Mouse (Mus musculus): ENCODE data around the gene Slc7a6os. TPM values are rescaled to one million over a fixed set of nuclear protein-coding genes. Genes with fewer than 3 reads are reported as not detected.
A peak's percentile ranks its signal among the peaks of the same experiment; 100 is the strongest.

The Slc7a6os gene
- polyA plus RNA-seq (2011; ENCODE audit: insufficient read depth, insufficient read length, low read depth, missing spikeins) = 45.1 and 50.3 TPM in 2 replicates

- Histone ChIP-seq H3K9me3 (replicated peaks; ENCODE audit: control insufficient read depth, insufficient read depth, low read length, poor library complexity, severe bottlenecking) (no peaks in the 10 kb centered on the region), H3K27me3 (ENCODE audit: control insufficient read depth, insufficient read depth, low read length, poor library complexity, severe bottlenecking) (no peaks in the 10 kb centered on the region), H3K4me3 (ENCODE audit: low read depth, low read length) (peak within 1 kb of the TSS; percentile 90), H3K27ac (ENCODE audit: insufficient read depth, low read length) (peak within 1 kb of the TSS; percentile 21; the same call in 1 of the 2 replicates), H3K4me1 (ENCODE audit: control insufficient read depth, insufficient read depth, low read length) (no peaks in the 10 kb centered on the region), H3K9ac (ENCODE audit: low read depth, poor library complexity, severe bottlenecking) (peak within 1 kb of the TSS; percentile 93), H3K36me3 (ENCODE audit: control insufficient read depth, insufficient read depth, low read length, poor library complexity, severe bottlenecking) (peaks cover 49% of the 10 kb centered on the region)
- TF ChIP-seq POLR2A (IDR thresholded peaks at IDR 0.05; ENCODE audit: insufficient read depth, low read length) (peak; percentile 91), CTCF (IDR thresholded peaks at IDR 0.05; ENCODE audit: low read depth, low read length) (no peak), EP300 (IDR thresholded peaks at IDR 0.05; ENCODE audit: insufficient read depth, low read depth, low read length) (0 out of 2 replicates have a peak, but pooled peaks have one; percentile 66)
Observed at GRCm38 (mm10) chr8:106210821-106211345, at the start of gene Slc7a6os, which contains the start of gene Prmt7. TSS of gene Slc7a6os (minus strand) at chr8:106210935. TSS of gene Prmt7 (plus strand) at chr8:106210936.

- TF ChIP-seq POLR2A (IDR thresholded peaks at IDR 0.05; ENCODE audit: insufficient read depth, low read length) = no peak
- no peak for TF ChIP-seq EP300 (IDR thresholded peaks at IDR 0.05; ENCODE audit: insufficient read depth, low read depth, low read length)
- no peak for TF ChIP-seq CTCF (IDR thresholded peaks at IDR 0.05; ENCODE audit: low read depth, low read length)
- no peaks in the 10 kb centered on the region for H3K4me1 ChIP-seq (ENCODE audit: control insufficient read depth, insufficient read depth, low read length)
- H3K4me3 ChIP-seq (ENCODE audit: low read depth, low read length) = no peak overlapping the region
- no peak overlapping the region for H3K9ac ChIP-seq (ENCODE audit: low read depth, poor library complexity, severe bottlenecking)
- H3K27me3 ChIP-seq (ENCODE audit: control insufficient read depth, insufficient read depth, low read length, poor library complexity, severe bottlenecking) = no peaks in the 10 kb centered on the region
- no peak overlapping the region for H3K27ac ChIP-seq (ENCODE audit: insufficient read depth, low read length)
- H3K9me3 ChIP-seq (replicated peaks; ENCODE audit: control insufficient read depth, insufficient read depth, low read length, poor library complexity, severe bottlenecking) = no peaks in the 10 kb centered on the region
- no peaks in the 10 kb centered on the region for H3K36me3 ChIP-seq (ENCODE audit: control insufficient read depth, insufficient read depth, low read length, poor library complexity, severe bottlenecking)
Observed at GRCm38 (mm10) chr8:106259579-106260255, 49.0 kb upstream of the Slc7a6os start.

GRCm38 (mm10) chr8:106258169-106258568 lies 47.4 kb upstream of the Slc7a6os start:
- Histone ChIP-seq H3K36me3 (ENCODE audit: control insufficient read depth, insufficient read depth, low read length, poor library complexity, severe bottlenecking) (no peaks in the 10 kb centered on the region; the same call in 1 of the 2 replicates), H3K9ac (ENCODE audit: low read depth, poor library complexity, severe bottlenecking) (no peak overlapping the region), H3K9me3 (replicated peaks; ENCODE audit: control insufficient read depth, insufficient read depth, low read length, poor library complexity, severe bottlenecking) (no peaks in the 10 kb centered on the region), H3K4me1 (ENCODE audit: control insufficient read depth, insufficient read depth, low read length) (no peaks in the 10 kb centered on the region), H3K4me3 (ENCODE audit: low read depth, low read length) (no peak overlapping the region), H3K27ac (ENCODE audit: insufficient read depth, low read length) (no peak overlapping the region), H3K27me3 (ENCODE audit: control insufficient read depth, insufficient read depth, low read length, poor library complexity, severe bottlenecking) (no peaks in the 10 kb centered on the region)
- TF ChIP-seq POLR2A (IDR thresholded peaks at IDR 0.05; ENCODE audit: insufficient read depth, low read length) (no peak), CTCF (IDR thresholded peaks at IDR 0.05; ENCODE audit: low read depth, low read length) (peak; percentile 89)

- no peaks in the 10 kb centered on the region for H3K27me3 ChIP-seq (ENCODE audit: control insufficient read depth, insufficient read depth, low read length, poor library complexity, severe bottlenecking)
- TF ChIP-seq EP300 (IDR thresholded peaks at IDR 0.05; ENCODE audit: insufficient read depth, low read depth, low read length) = no peak
- TF ChIP-seq CTCF (IDR thresholded peaks at IDR 0.05; ENCODE audit: low read depth, low read length) = no peak
- TF ChIP-seq POLR2A (IDR thresholded peaks at IDR 0.05; ENCODE audit: insufficient read depth, low read length) = no peak
- no peaks in the 10 kb centered on the region for H3K4me1 ChIP-seq (ENCODE audit: control insufficient read depth, insufficient read depth, low read length)
- H3K27ac ChIP-seq (ENCODE audit: insufficient read depth, low read length) = no peak overlapping the region
- H3K9ac ChIP-seq (ENCODE audit: low read depth, poor library complexity, severe bottlenecking) = no peak overlapping the region
- no peak overlapping the region for H3K4me3 ChIP-seq (ENCODE audit: low read depth, low read length)
- peaks cover 54% of the 10 kb centered on the region for H3K36me3 ChIP-seq (ENCODE audit: control insufficient read depth, insufficient read depth, low read length, poor library complexity, severe bottlenecking)
- H3K9me3 ChIP-seq (replicated peaks; ENCODE audit: control insufficient read depth, insufficient read depth, low read length, poor library complexity, severe bottlenecking) = no peaks in the 10 kb centered on the region
Observed at GRCm38 (mm10) chr8:106250186-106250585, 39.5 kb upstream of the Slc7a6os start.

- no peaks in the 10 kb centered on the region for H3K9me3 ChIP-seq (replicated peaks; ENCODE audit: control insufficient read depth, insufficient read depth, low read length, poor library complexity, severe bottlenecking)
- TF ChIP-seq CTCF (IDR thresholded peaks at IDR 0.05; ENCODE audit: low read depth, low read length) = no peak
- TF ChIP-seq EP300 (IDR thresholded peaks at IDR 0.05; ENCODE audit: insufficient read depth, low read depth, low read length) = no peak
- no peak for TF ChIP-seq POLR2A (IDR thresholded peaks at IDR 0.05; ENCODE audit: insufficient read depth, low read length)
- no peaks in the 10 kb centered on the region for H3K27me3 ChIP-seq (ENCODE audit: control insufficient read depth, insufficient read depth, low read length, poor library complexity, severe bottlenecking)
- no peak overlapping the region for H3K27ac ChIP-seq (ENCODE audit: insufficient read depth, low read length)
- H3K9ac ChIP-seq (ENCODE audit: low read depth, poor library complexity, severe bottlenecking) = no peak overlapping the region
- H3K36me3 ChIP-seq (ENCODE audit: control insufficient read depth, insufficient read depth, low read length, poor library complexity, severe bottlenecking) = peaks cover 82% of the 10 kb centered on the region
- H3K4me1 ChIP-seq (ENCODE audit: control insufficient read depth, insufficient read depth, low read length) = no peaks in the 10 kb centered on the region
- no peak overlapping the region for H3K4me3 ChIP-seq (ENCODE audit: low read depth, low read length)
Observed at GRCm38 (mm10) chr8:106237106-106237505, 26.4 kb upstream of the Slc7a6os start.
